Mouse (Mus musculus) liver, postnatal 0 days (tissue): ENCODE results near the gene Agps. TPM values are rescaled to one million over a fixed set of nuclear protein-coding genes. Genes with fewer than 3 reads are reported as not detected.

Experiments used
- ATAC-seq: fragments of 200-750 bp; cut with Nextera tagmentation; 2 replicates; pipeline ENCODE4 v1.8.0; 2017; ENCODE audit warnings: mild to moderate bottlenecking, moderate library complexity
- DNase-seq: peaks from one replicate; pipeline ENCODE4 v3.0.0-alpha.2; 2016
- H3K27ac ChIP-seq: fragments of 300-500 bp; sonication (generic); 2 replicates; pipeline ENCODE4 v1.5.1; 2014; ENCODE audit warnings: antibody characterized with exemption, moderate library complexity, mild to moderate bottlenecking, low read depth
- H3K27me3 ChIP-seq: fragments of 300-500 bp; sonication (generic); 2 replicates; pipeline ENCODE4 v1.6.1; 2014; ENCODE audit warnings: low read length, control low read depth, mixed read lengths; ENCODE audit not compliant: insufficient read depth
- H3K36me3 ChIP-seq: fragments of 300-500 bp; sonication (generic); replicated peaks from 2 replicates; pipeline ENCODE4 v1.6.1; 2014; ENCODE audit warnings: mild to moderate bottlenecking, control low read depth, low read length, moderate library complexity, mixed read lengths; ENCODE audit not compliant: insufficient read depth
- H3K4me1 ChIP-seq: fragments of 300-500 bp; sonication (generic); 2 replicates; pipeline ENCODE4 v1.6.1; 2014; ENCODE audit warnings: antibody characterized with exemption, mild to moderate bottlenecking, control low read depth; ENCODE audit not compliant: insufficient read depth
- H3K4me2 ChIP-seq: fragments of 300-500 bp; sonication (generic); 2 replicates; pipeline ENCODE4 v1.6.1; 2014; ENCODE audit warnings: low read depth, mild to moderate bottlenecking, low read length, moderate library complexity, mixed read lengths
- H3K4me3 ChIP-seq: fragments of 300-500 bp; sonication (generic); 2 replicates; pipeline ENCODE4 v1.5.1; 2014; ENCODE audit warnings: low read depth, low read length
- H3K9ac ChIP-seq: fragments of 300-500 bp; sonication (generic); replicated peaks from 2 replicates; pipeline ENCODE4 v1.6.1; 2014; ENCODE audit warnings: mild to moderate bottlenecking, moderate library complexity
- H3K9me3 ChIP-seq: fragments of 300-500 bp; sonication (generic); 2 replicates; pipeline ENCODE4 v1.6.1; 2016; ENCODE audit warnings: mild to moderate bottlenecking, control low read depth, low read length, mixed read lengths
- CTCF ChIP-seq: sonication (generic); IDR thresholded peaks from 2 replicates; pipeline ENCODE4 v1.5.1; 2016; ENCODE audit warnings: antibody characterized with exemption, low read depth
- EP300 ChIP-seq: IDR thresholded peaks from 2 replicates; pipeline ENCODE4 v1.6.1; 2016; ENCODE audit warnings: antibody characterized with exemption, low read depth, mild to moderate bottlenecking
- WGBS: fragments of 180-500 bp; shearing (Covaris S2); extraction: QIAGEN DNeasy Blood & Tissue Kit; methylation state at CpG from one replicate; pipeline ENCODE4 v1.1.7; 2014; ENCODE audit not compliant: insufficient replicate concordance; 5-methylcytosine and 5-hydroxymethylcytosine counted together
- polyA plus RNA-seq: library from polyadenylated mRNA; unstranded; fragments of >200 nt; fragmentation: Nextera tagmentation; extraction: Ambion mirVana; gene quantifications from 2 replicates; pipeline ENCODE4 v1.2.1, GENCODE M21; 2015

The Agps gene
- polyA plus RNA-seq, 1 experiment from 2014 or later, result 5.7 TPM

DNA sequence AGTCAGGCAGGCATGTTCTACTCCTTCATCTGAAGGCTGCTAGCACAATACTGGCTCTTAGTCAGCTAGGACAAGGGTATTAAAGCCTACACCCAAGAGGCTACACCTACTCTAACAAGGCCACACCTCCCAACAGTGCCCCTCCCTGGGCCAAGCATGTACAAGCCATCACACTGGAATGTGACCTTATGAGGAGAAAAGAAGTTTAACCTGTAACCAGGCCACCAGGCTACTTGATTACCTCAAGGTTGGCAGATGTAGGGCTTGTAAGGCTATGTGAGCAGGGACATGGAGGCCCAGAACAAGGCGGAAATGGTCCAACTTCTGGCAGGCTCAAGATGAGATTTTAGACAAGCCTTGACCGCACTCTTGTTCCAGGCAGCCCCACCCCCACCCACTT lies 37.6 kb downstream of the Agps start:
- no peak overlapping the region for H3K27ac ChIP-seq
- no peaks in the 10 kb centered on the region for H3K4me1 ChIP-seq
- no peak overlapping the region for H3K9ac ChIP-seq
- WGBS, result 98% methylated on average over 2 of the region's 2 CpGs
- peaks cover 7% of the 10 kb centered on the region for H3K36me3 ChIP-seq
- DNase-seq, result no peak
- H3K27me3 ChIP-seq, result no peaks in the 10 kb centered on the region
- H3K4me2 ChIP-seq, result no peak overlapping the region
- H3K9me3 ChIP-seq, result no peaks in the 10 kb centered on the region
- no peak overlapping the region for H3K4me3 ChIP-seq
- no peak for ATAC-seq
- TF ChIP-seq EP300, result no peak
- TF ChIP-seq CTCF, result no peak

DNA sequence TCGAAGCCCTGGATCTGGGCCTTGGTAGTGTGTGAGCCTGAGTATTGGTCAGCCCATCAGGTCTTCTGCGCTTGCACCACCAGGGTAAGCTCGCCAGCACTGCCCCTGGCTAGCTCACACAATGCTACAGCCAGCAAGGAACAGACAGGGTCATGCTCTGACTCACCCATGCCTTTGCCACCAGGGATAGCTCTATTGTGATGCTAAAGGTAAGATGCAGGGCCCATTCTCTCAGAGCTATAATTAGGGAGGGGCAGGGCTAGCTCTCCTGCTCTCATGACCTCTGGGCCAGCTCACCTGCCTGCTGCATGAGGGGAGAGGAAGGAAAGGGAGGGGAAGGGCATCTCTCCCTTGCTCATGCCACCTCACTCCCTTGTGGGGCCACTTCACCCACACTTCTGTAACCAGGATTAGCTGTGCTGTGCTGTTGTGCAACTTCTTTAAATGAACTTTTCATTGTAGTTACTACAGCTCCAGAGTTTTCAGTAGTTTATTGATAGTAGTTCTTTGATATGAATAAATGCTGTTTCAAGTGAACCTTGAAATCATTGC lies 42.1 kb downstream of the Agps start:
- Histone ChIP-seq H3K9ac (no peak overlapping the region), H3K4me2 (no peak overlapping the region), H3K36me3 (peaks cover 13% of the 10 kb centered on the region), H3K4me1 (no peaks in the 10 kb centered on the region), H3K4me3 (no peak overlapping the region), H3K27me3 (no peaks in the 10 kb centered on the region), H3K27ac (no peak overlapping the region), H3K9me3 (no peaks in the 10 kb centered on the region)
- WGBS, result 84% methylated on average over 3 of the region's 3 CpGs
- TF ChIP-seq EP300, result no peak
- no peak for TF ChIP-seq CTCF
- ATAC-seq (no peak), DNase-seq (no peak)

DNA sequence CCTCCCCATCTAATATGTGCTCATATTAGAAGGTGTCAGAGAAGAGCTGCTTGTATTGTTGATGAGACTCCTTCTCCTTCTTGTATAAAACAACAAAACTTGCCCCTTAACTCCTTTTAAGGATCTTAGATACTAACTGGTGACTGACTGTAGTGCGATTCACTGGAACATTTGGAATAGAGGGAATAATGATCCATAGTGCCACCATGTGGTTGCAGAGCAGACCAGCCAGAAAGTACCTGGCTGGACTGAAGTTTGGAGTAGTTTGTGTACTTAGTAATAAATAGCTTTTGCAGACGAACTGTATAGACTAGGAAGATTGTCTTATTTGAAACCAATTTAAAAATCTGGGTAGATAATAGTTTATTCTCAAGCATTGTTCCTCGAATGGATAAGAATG lies 47.8 kb downstream of the Agps start:
- Histone ChIP-seq H3K4me3 (no peak overlapping the region), H3K27me3 (no peaks in the 10 kb centered on the region), H3K36me3 (peaks cover 14% of the 10 kb centered on the region), H3K4me2 (no peak overlapping the region), H3K4me1 (no peaks in the 10 kb centered on the region), H3K9me3 (no peaks in the 10 kb centered on the region), H3K27ac (no peak overlapping the region), H3K9ac (no peak overlapping the region)
- no peak for DNase-seq
- ATAC-seq, result no peak
- TF ChIP-seq EP300 (no peak), CTCF (peak; percentile 53)
- WGBS, result 58% methylated on average over 3 of the region's 3 CpGs

DNA sequence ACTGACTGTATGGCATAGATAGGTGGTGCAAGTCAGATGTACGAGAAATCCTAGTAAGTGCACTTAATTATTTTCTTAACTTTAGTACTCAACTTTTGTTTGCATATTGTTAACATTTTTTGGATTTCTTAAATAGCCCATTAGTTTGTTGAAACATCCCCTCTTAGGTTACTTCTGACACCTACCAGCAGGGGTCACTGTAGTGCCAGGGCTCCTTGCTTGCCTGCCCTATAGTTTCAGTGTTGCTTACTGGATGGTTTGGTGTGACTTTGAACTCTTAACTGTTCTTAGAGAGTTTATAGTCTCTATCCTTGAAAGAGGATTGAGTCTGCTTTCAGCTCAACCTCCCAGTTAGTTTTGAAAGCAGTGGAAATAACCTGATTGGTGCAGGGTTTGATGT lies 51.6 kb downstream of the Agps start:
- H3K4me1 ChIP-seq, result no peaks in the 10 kb centered on the region
- no peak overlapping the region for H3K4me3 ChIP-seq
- ATAC-seq (no peak), DNase-seq (peak; percentile 63)
- H3K9ac ChIP-seq, result no peak overlapping the region
- TF ChIP-seq CTCF, result peak; percentile 91
- no peak for TF ChIP-seq EP300
- H3K27ac ChIP-seq, result no peak overlapping the region
- H3K4me2 ChIP-seq, result no peak overlapping the region
- WGBS, result 44% methylated on average over 1 of the region's 1 CpGs
- peaks cover 16% of the 10 kb centered on the region for H3K36me3 ChIP-seq
- H3K9me3 ChIP-seq, result no peaks in the 10 kb centered on the region
- H3K27me3 ChIP-seq, result no peaks in the 10 kb centered on the region

DNA sequence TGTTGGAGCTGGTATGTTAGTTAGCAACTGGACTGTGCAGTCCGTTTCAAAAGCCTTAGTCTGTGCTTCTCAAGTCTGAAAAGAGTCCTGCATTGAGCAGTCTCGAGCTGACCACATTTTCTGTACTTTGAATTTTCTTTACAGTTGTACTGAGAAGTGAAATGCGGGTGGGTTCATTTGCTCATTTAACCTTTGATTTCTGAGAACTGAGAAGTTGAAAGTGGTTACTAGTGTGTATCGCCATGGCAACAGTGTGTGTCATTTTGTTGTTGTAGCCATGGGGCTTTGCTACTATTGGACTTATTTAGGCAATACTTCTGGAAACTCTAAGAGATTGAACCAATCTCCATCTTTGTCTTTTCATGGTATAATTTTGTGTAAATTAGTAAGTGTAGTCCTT lies 60.0 kb downstream of the Agps start:
- TF ChIP-seq EP300, result no peak
- no peak for TF ChIP-seq CTCF
- H3K36me3 ChIP-seq, result peaks cover 16% of the 10 kb centered on the region
- 80% methylated on average over 4 of the region's 4 CpGs for WGBS
- H3K4me3 ChIP-seq, result no peak overlapping the region
- H3K27me3 ChIP-seq, result no peaks in the 10 kb centered on the region
- DNase-seq (no peak), ATAC-seq (no peak)
- no peak overlapping the region for H3K4me2 ChIP-seq
- no peaks in the 10 kb centered on the region for H3K4me1 ChIP-seq
- no peaks in the 10 kb centered on the region for H3K9me3 ChIP-seq
- no peak overlapping the region for H3K9ac ChIP-seq
- no peak overlapping the region for H3K27ac ChIP-seq

DNA sequence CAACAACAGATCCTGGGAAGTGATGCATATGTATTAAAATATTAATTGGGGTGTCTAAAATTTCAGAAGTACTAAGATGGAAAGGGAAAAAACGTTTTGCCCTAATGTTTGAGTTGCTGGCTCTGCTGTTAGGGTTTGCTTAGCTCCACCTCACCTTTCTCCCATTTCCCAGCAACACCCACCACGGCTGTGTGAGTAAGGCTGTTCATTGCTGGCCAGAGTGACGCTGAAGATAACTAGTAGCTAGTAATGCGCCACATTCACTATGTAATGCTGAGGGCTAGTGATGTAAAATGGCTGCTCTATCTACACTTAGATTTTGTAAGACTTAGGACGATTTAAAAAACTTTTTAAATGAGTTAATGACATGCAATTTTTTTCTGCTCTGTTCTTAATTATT lies 63.7 kb downstream of the Agps start:
- TF ChIP-seq CTCF, result no peak
- no peak for TF ChIP-seq EP300
- Histone ChIP-seq H3K4me1 (no peaks in the 10 kb centered on the region), H3K9me3 (peaks cover 2% of the 10 kb centered on the region; the same call in 1 of the 2 replicates), H3K27ac (no peak overlapping the region), H3K27me3 (no peaks in the 10 kb centered on the region), H3K36me3 (peaks cover 15% of the 10 kb centered on the region), H3K9ac (no peak overlapping the region), H3K4me3 (no peak overlapping the region), H3K4me2 (no peak overlapping the region)
- DNase-seq, result no peak
- 82% methylated on average over 5 of the region's 5 CpGs for WGBS
- ATAC-seq, result no peak

DNA sequence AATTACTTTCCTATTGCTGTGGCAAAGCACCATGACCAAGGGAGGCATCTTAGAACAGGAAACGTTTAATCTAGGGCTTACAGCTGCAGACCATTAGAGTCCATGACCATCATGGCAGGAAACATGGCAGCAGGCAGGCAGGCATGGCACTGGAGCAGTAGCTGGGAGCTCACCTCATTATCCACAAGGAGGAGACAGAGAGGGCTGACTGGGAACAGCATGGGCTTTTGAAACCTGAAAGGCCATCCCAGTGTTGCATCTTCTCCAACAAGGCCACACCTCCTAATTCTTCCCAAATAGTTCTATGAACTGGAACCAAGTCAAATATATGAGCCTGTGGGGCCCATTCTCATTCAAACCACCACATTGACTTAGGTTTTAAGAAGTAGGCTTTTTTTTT lies 68.3 kb downstream of the Agps start:
- no peaks in the 10 kb centered on the region for H3K27me3 ChIP-seq
- no peaks in the 10 kb centered on the region for H3K4me1 ChIP-seq
- H3K4me3 ChIP-seq, result no peak overlapping the region
- no peak for ATAC-seq
- peaks cover 2% of the 10 kb centered on the region; the same call in 1 of the 2 replicates for H3K9me3 ChIP-seq
- 87% methylated on average over 1 of the region's 1 CpGs for WGBS
- H3K9ac ChIP-seq, result no peak overlapping the region
- peaks cover 24% of the 10 kb centered on the region for H3K36me3 ChIP-seq
- DNase-seq, result no peak
- H3K27ac ChIP-seq, result no peak overlapping the region
- no peak overlapping the region for H3K4me2 ChIP-seq
- no peak for TF ChIP-seq EP300
- TF ChIP-seq CTCF, result no peak
